Mouse (Mus musculus): Measurements from ENCODE around the gene Cnr2. TPM values are rescaled to one million over a fixed set of nuclear protein-coding genes. Genes with fewer than 3 reads are reported as not detected.

Cnr2 gene
- polyA plus RNA-seq, 1 experiment from 2014 or later = 0.38 TPM

GRCm38 (mm10) chr4:135856223-135857091, 38.7 kb upstream of the Cnr2 start:
- WGBS = under 1% methylated on average over 89 of the region's 91 CpGs
- H3K9ac ChIP-seq (replicated peaks; ENCODE audit: low read depth, low read length) = peak overlapping the region; percentile 95
- no peaks in the 10 kb centered on the region for H3K27me3 ChIP-seq (ENCODE audit: control insufficient read depth, insufficient read depth, low read length)
- peaks cover 27% of the 10 kb centered on the region; the same call in 1 of the 2 replicates for H3K4me1 ChIP-seq (ENCODE audit: control insufficient read depth, insufficient read depth, low read length)
- H3K4me3 ChIP-seq (ENCODE audit: low read depth, low read length) = peak overlapping the region; percentile 93
- no peaks in the 10 kb centered on the region for H3K9me3 ChIP-seq (ENCODE audit: control insufficient read depth, low read depth, low read length)
- peak; percentile 77 for ATAC-seq (ENCODE audit: insufficient number of reproducible peaks, insufficient read depth, low FRiP score, low read depth)
- H3K4me2 ChIP-seq (replicated peaks; ENCODE audit: low read depth, low read length) = peak overlapping the region; percentile 75
- H3K27ac ChIP-seq (ENCODE audit: low read length) = peak overlapping the region; percentile 100
- peaks cover 7% of the 10 kb centered on the region; the same call in 1 of the 2 replicates for H3K36me3 ChIP-seq (ENCODE audit: control insufficient read depth, insufficient read depth, low read length)

DNA sequence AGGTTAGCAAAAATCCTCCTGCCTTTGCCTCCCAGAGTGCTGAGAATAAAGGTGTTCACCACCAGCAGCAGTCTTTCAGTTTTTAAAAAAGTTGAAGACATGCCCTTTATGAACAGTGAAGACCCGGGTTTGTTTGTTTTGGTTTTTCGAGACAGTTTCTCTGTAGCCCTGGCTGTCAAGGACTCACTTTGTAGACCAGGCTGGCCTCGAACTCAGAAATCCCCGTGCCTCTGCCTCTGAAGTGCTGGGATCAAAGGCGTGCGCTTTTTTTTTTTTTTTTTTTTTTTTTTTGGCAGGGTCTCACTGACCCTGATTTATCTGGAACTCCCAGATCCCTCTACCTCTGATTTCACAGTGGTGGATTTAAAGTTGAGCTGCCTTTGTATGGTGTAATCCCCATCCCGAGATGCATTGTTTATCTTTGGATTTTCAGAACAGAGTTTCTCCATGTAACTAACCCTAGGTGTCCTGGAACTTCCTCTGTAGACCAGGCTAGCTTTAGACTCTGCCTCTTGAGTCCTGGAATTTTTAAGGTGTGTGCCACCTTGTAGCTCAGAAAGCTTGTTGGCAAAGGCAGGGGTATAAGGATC, 37.5 kb upstream of the Cnr2 start:
- Histone ChIP-seq H3K27me3 (ENCODE audit: control insufficient read depth, insufficient read depth, low read length) (no peaks in the 10 kb centered on the region), H3K4me3 (ENCODE audit: low read depth, low read length) (peak overlapping the region; percentile 93), H3K36me3 (ENCODE audit: control insufficient read depth, insufficient read depth, low read length) (peaks cover 7% of the 10 kb centered on the region; the same call in 1 of the 2 replicates), H3K4me1 (ENCODE audit: control insufficient read depth, insufficient read depth, low read length) (peaks cover 27% of the 10 kb centered on the region; the same call in 1 of the 2 replicates), H3K9ac (replicated peaks; ENCODE audit: low read depth, low read length) (peak overlapping the region; percentile 95), H3K9me3 (ENCODE audit: control insufficient read depth, low read depth, low read length) (no peaks in the 10 kb centered on the region), H3K27ac (ENCODE audit: low read length) (no peak overlapping the region), H3K4me2 (replicated peaks; ENCODE audit: low read depth, low read length) (peak overlapping the region; percentile 75)
- no peak for ATAC-seq (ENCODE audit: insufficient number of reproducible peaks, insufficient read depth, low FRiP score, low read depth)
- 3% methylated on average over 7 of the region's 7 CpGs for WGBS

DNA sequence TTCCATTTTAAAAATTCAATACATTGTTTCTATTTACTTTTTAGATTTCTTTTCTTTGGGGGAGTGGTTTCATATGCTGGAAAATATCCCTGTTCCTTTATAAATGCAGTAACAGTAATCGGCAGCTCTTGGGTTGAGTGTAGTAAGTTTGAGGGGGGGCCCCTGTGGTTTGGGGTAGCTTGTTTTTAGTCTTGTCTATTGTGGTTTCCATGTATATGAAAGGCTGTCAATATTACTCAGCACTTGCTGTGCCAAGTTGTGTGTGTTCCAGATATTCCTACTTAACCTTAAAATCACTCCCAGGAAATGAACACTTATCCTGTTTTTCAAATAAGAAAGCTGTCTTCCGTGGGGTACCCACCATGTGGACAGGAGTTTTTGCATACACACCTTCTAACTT, 26.2 kb upstream of the Cnr2 start:
- Histone ChIP-seq H3K9me3 (ENCODE audit: control insufficient read depth, low read depth, low read length) (no peaks in the 10 kb centered on the region), H3K4me2 (replicated peaks; ENCODE audit: low read depth, low read length) (no peak overlapping the region), H3K4me3 (ENCODE audit: low read depth, low read length) (no peak overlapping the region), H3K27ac (ENCODE audit: low read length) (peak overlapping the region; percentile 13; the same call in 1 of the 2 replicates), H3K4me1 (ENCODE audit: control insufficient read depth, insufficient read depth, low read length) (peaks cover 13% of the 10 kb centered on the region; the same call in 1 of the 2 replicates), H3K27me3 (ENCODE audit: control insufficient read depth, insufficient read depth, low read length) (no peaks in the 10 kb centered on the region), H3K9ac (replicated peaks; ENCODE audit: low read depth, low read length) (no peak overlapping the region), H3K36me3 (ENCODE audit: control insufficient read depth, insufficient read depth, low read length) (peaks cover 21% of the 10 kb centered on the region)
- ATAC-seq (ENCODE audit: insufficient number of reproducible peaks, insufficient read depth, low FRiP score, low read depth) = no peak
- 43% methylated on average over 2 of the region's 2 CpGs for WGBS

DNA sequence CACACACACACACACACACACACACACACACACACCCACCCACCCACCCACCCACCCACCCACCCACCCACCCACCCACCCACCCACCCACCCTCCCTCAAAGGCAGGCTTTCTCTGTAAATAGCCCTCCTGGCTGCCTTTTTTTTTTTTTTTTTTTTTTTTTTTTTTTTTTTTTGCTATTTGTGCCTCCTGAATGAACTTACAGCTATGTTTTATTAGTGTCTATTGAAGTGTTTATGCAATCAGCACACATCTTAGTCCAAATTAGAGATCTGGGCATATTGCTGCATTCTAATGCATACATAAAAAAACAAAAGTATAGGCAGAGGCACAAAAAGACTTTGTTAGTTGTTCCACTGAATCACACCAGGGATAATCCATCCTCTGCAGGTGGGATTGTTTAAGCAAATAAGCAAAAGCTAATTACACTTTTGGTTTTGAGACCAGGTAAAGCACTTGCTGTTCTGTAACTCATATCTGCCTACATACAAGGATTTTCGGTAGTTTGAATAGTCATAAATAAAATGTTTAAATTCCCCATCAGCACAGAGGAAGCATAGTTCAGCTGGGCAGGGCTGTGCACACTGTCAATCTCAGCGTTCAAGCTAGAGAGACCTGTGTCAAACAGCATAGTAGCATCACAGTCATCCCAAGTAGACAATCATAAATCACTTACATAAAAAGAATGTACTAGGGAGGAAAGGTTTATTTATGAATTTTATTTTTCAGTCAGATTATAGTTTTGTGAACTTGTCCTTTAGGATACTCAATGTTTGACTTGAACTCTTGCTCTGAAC, 24.8 kb upstream of the Cnr2 start:
- Histone ChIP-seq H3K36me3 (ENCODE audit: control insufficient read depth, insufficient read depth, low read length) (peaks cover 21% of the 10 kb centered on the region), H3K9me3 (ENCODE audit: control insufficient read depth, low read depth, low read length) (no peaks in the 10 kb centered on the region), H3K27me3 (ENCODE audit: control insufficient read depth, insufficient read depth, low read length) (no peaks in the 10 kb centered on the region), H3K4me1 (ENCODE audit: control insufficient read depth, insufficient read depth, low read length) (peaks cover 25% of the 10 kb centered on the region), H3K4me3 (ENCODE audit: low read depth, low read length) (no peak overlapping the region), H3K4me2 (replicated peaks; ENCODE audit: low read depth, low read length) (peak overlapping the region; percentile 65), H3K9ac (replicated peaks; ENCODE audit: low read depth, low read length) (no peak overlapping the region), H3K27ac (ENCODE audit: low read length) (no peak overlapping the region)
- no peak for ATAC-seq (ENCODE audit: insufficient number of reproducible peaks, insufficient read depth, low FRiP score, low read depth)
- WGBS = 17% methylated on average over 2 of the region's 2 CpGs

GRCm38 (mm10) chr4:135872015-135872414, 23.2 kb upstream of the Cnr2 start:
- Histone ChIP-seq H3K4me1 (ENCODE audit: control insufficient read depth, insufficient read depth, low read length) (peaks cover 40% of the 10 kb centered on the region), H3K9ac (replicated peaks; ENCODE audit: low read depth, low read length) (peak overlapping the region; percentile 90)
- 35% methylated on average over 3 of the region's 3 CpGs for WGBS

DNA sequence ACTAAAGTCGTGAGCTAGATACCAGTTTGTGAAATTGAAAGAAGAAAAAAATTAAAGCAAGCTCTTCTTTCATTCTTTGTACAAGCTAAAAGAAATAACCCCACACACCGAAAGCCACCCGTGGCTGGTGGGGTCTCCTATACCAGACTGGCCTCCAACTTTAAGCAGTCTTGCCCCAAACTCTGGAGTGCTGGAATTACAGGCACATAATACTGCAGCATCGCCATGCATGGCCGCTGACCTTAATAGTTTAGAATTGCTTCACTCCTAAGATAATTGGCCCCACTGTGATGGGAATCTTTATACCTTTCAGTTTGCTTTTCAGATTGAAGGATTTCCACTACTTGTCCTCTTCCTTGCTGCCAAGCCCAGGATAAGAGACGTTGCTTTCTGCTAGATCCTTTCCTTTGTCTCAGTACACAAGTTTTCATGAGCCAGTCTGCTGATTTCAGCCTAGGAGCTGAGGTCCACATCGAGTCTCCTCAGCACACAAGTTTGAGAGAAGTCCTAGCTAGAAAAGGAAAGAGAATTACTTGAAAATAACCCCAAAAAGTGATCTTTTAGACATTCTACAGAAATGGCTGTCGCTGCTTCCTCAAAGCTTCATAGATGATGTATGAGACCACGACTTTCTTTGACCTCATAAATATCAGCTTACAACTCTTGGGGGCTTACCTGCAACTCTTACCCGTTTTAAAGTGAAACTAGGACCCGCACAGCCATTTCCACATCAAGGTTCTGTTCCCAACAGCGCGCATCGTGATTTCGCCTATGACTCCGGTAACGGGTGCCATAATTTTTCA, 22.4 kb upstream of the Cnr2 start:
- no peak for ATAC-seq (ENCODE audit: insufficient number of reproducible peaks, insufficient read depth, low FRiP score, low read depth)
- Histone ChIP-seq H3K4me3 (ENCODE audit: low read depth, low read length) (peak overlapping the region; percentile 68), H3K27me3 (ENCODE audit: control insufficient read depth, insufficient read depth, low read length) (no peaks in the 10 kb centered on the region), H3K9me3 (ENCODE audit: control insufficient read depth, low read depth, low read length) (no peaks in the 10 kb centered on the region), H3K4me1 (ENCODE audit: control insufficient read depth, insufficient read depth, low read length) (peaks cover 41% of the 10 kb centered on the region), H3K9ac (replicated peaks; ENCODE audit: low read depth, low read length) (peak overlapping the region; percentile 90), H3K36me3 (ENCODE audit: control insufficient read depth, insufficient read depth, low read length) (peaks cover 16% of the 10 kb centered on the region), H3K27ac (ENCODE audit: low read length) (peak overlapping the region; percentile 100), H3K4me2 (replicated peaks; ENCODE audit: low read depth, low read length) (peak overlapping the region; percentile 65)
- 7% methylated on average over 17 of the region's 17 CpGs for WGBS

More at GRCm38 (mm10) chr4:135872015-135872414, 23.2 kb upstream of the Cnr2 start:
- peak overlapping the region; percentile 68 for H3K4me3 ChIP-seq (ENCODE audit: low read depth, low read length)
- no peaks in the 10 kb centered on the region for H3K27me3 ChIP-seq (ENCODE audit: control insufficient read depth, insufficient read depth, low read length)
- peaks cover 17% of the 10 kb centered on the region for H3K36me3 ChIP-seq (ENCODE audit: control insufficient read depth, insufficient read depth, low read length)
- H3K4me2 ChIP-seq (replicated peaks; ENCODE audit: low read depth, low read length) = peak overlapping the region; percentile 65
- no peak for ATAC-seq (ENCODE audit: insufficient number of reproducible peaks, insufficient read depth, low FRiP score, low read depth)
- H3K9me3 ChIP-seq (ENCODE audit: control insufficient read depth, low read depth, low read length) = no peaks in the 10 kb centered on the region
- H3K27ac ChIP-seq (ENCODE audit: low read length) = peak overlapping the region; percentile 100; the same call in 1 of the 2 replicates

GRCm38 (mm10) chr4:135873526-135874202, 21.5 kb upstream of the Cnr2 start, which contains the start of gene Pnrc2:
Gene Pnrc2 (minus strand): TSS chr4:135873850.
- peak; percentile 97 for ATAC-seq (ENCODE audit: insufficient number of reproducible peaks, insufficient read depth, low FRiP score, low read depth)
- H3K27ac ChIP-seq (ENCODE audit: low read length) = peak within 1 kb of the TSS; percentile 100
- H3K4me2 ChIP-seq (replicated peaks; ENCODE audit: low read depth, low read length) = peak within 1 kb of the TSS; percentile 65
- peaks cover 16% of the 10 kb centered on the region for H3K36me3 ChIP-seq (ENCODE audit: control insufficient read depth, insufficient read depth, low read length)
- under 1% methylated on average over 57 of the region's 60 CpGs for WGBS
- H3K4me1 ChIP-seq (ENCODE audit: control insufficient read depth, insufficient read depth, low read length) = peaks cover 41% of the 10 kb centered on the region
- peak within 1 kb of the TSS; percentile 68 for H3K4me3 ChIP-seq (ENCODE audit: low read depth, low read length)
- no peaks in the 10 kb centered on the region for H3K9me3 ChIP-seq (ENCODE audit: control insufficient read depth, low read depth, low read length)
- peak within 1 kb of the TSS; percentile 90 for H3K9ac ChIP-seq (replicated peaks; ENCODE audit: low read depth, low read length)
- no peaks in the 10 kb centered on the region for H3K27me3 ChIP-seq (ENCODE audit: control insufficient read depth, insufficient read depth, low read length)
